Mouse (Mus musculus) lung, postnatal 36 days (tissue): ENCODE data around the gene Gm17078.
"Not testable (repeated sequence)": the region's sequence is repeated elsewhere in the genome, so short reads cannot be mapped to it uniquely, and the experiment has no call there.

ENCODE experiments used
- DNase-seq: peaks from one replicate; pipeline ENCODE4 v3.0.0; 2022; ENCODE audit warnings: mixed read lengths

The Gm17078 gene

DNA sequence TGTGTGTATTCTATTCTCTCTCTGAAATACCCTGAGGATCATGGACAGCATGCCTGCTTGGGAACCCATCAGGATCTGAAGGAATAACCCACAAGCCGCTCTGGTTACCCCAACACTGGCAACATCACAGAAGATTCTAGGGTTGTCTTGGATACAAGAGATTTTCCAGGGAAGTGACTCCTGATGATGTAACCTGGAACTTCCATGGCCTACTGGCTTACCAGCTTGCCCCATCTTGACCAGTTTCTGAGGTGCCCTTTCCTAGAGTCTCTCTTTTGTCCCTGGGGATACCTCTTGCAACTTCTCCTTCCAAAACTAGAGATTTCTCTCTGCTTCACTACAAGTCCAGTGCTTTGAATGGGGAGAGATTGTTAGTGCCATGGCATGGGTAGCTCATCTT, at the start of gene Gm17078:
Gm17078 (minus strand) TSS at position 101 of the 400 bp plus-strand sequence.
- no peak for DNase-seq

DNA sequence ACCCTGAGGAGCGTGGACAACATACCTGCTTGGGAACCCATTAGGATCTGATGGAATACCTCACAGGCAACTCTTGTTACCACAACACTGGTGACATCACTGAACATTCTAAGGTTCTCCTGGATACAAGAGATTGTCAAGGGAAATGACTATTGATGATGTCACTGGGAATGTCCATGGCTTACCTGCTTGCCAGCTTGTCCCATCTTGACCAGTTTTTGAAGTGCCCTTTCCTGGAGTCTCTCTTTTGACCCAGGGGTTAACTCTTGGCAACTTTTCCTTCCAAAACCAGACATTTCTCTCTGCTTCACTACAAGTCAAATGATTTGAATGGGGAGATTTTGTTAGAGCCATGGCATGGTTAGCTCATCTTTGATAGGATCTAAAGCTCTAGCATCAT, 24.5 kb upstream of the Gm17078 start, which contains the start of gene Gm4181:
Gm4181 (minus strand) TSS at position 101 of the 400 bp plus-strand sequence.
- DNase-seq: not testable (repeated sequence)

DNA sequence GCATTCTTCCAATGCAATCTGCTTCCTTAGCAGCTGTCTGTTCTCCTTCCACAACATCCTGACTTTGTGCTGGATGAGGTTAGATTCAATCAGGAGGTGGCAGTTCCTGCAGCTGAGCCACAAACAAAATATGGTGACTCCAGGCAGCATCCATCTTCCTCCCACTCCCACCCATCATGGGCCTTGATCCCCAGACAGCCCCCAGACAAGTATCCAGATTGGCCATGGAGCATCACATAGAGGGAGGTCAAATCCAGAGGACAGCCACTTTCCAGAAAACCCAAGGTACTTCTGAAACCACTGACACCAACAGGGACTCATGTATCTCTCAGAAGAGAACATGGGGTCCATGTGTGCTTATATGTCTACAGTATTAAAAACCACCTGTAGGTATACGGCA, 21.3 kb upstream of the Gm17078 start:
- DNase-seq: peak; percentile 0

DNA sequence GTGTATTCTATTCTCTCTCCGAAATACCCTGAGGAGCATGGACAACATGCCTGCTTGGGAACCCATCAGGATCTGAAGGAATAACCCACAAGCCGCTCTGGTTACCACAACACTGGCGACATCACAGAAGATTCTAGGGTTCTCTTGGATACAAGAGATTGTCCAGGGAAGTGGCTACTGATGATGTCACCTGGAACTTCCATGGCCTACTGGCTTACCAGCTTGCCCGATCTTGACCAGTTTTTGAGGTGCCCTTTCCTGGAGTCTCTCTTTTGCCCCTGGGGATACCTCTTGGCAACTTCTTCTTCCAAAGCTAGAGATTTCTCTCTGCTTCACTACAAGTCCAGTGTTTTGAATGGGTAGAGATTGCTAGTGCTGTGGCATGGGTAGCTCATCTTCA, 19.1 kb downstream of the Gm17078 start, which contains the start of gene Gm17174:
Gm17174 (minus strand) TSS at position 101 of the 400 bp plus-strand sequence.
- not testable (repeated sequence) for DNase-seq

DNA sequence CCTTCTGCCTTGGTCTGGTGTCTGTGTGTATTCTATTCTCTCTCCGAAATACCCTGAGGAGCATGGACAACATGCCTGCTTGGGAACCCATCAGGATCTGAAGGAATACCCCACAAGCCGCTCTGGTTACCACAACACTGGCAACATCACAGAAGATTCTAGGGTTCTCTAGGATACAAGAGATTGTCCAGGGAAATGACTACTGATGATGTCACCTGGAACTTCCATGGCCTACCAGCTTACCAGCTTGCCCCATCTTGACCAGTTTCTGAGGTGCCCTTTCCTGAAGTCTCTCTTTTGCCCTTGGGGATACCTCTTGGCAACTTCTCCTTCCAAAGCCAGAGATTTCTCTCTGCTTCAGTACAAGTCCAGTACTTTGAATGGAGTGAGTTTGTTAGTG, 37.1 kb downstream of the Gm17078 start, which contains the start of gene Gm17175:
Gm17175 (minus strand) TSS at position 101 of the 400 bp plus-strand sequence.
- not testable (repeated sequence) for DNase-seq
